Mouse (Mus musculus): ENCODE data around the gene Pik3r1. TPM values are rescaled to one million over a fixed set of nuclear protein-coding genes. Genes with fewer than 3 reads are reported as not detected.

Gene Pik3r1
- total RNA-seq, 1 experiment = 7.3 TPM

GRCm38 (mm10) chr13:101699742-101700141 is 68.3 kb downstream of the Pik3r1 start:
- no peak for DNase-seq (ENCODE audit: low read depth, low spot score)
- Histone ChIP-seq H3K27ac (ENCODE audit: insufficient read depth, low read depth, low read length, poor library complexity, severe bottlenecking) (no peak overlapping the region), H3K4me3 (ENCODE audit: insufficient read depth in 1 of 2, low read depth in 1 of 2, low read length in 2 of 2, poor library complexity in 1 of 2, severe bottlenecking in 1 of 2) (no peak overlapping the region), H3K9ac (ENCODE audit: insufficient read depth, low read depth, low read length, poor library complexity, severe bottlenecking) (no peak overlapping the region), H3K36me3 (ENCODE audit: control insufficient read depth, insufficient read depth, low read length, poor library complexity, severe bottlenecking) (peaks cover 4% of the 10 kb centered on the region), H3K9me3 (ENCODE audit: control insufficient read depth, insufficient read depth, low read depth, low read length) (no peaks in the 10 kb centered on the region), H3K4me1 (ENCODE audit: control insufficient read depth in 2 of 2, insufficient read depth in 2 of 2, low read length in 2 of 2, poor library complexity in 1 of 2) (peaks cover 0 to 5% of the 10 kb centered on the region in 2 experiments; a peak in 1 of 4 replicates)
- TF ChIP-seq MAFK (IDR thresholded peaks at IDR 0.05; ENCODE audit: insufficient read depth, low read depth, low read length) (no peak), HCFC1 (IDR thresholded peaks at IDR 0.05; ENCODE audit: borderline replicate concordance, insufficient read depth, low read length) (no peak), ZNF384 (IDR thresholded peaks at IDR 0.05; ENCODE audit: low read depth, low read length) (no peak), CHD2 (IDR thresholded peaks at IDR 0.05; ENCODE audit: low read depth, low read length) (no peak), ZC3H11A (IDR thresholded peaks at IDR 0.05; ENCODE audit: borderline replicate concordance, low read depth, low read length) (no peak)
- in situ Hi-C loops (cut with MboI; ENCODE audit: low sequenced_read_pairs in 2 of 2, unreplicated experiment in 2 of 2) = no loop called here

- Histone ChIP-seq H3K27ac (ENCODE audit: insufficient read depth, low read depth, low read length, poor library complexity, severe bottlenecking) (no peak overlapping the region), H3K9ac (ENCODE audit: insufficient read depth, low read depth, low read length, poor library complexity, severe bottlenecking) (no peak overlapping the region), H3K9me3 (ENCODE audit: control insufficient read depth, insufficient read depth, low read depth, low read length) (no peaks in the 10 kb centered on the region), H3K4me3 (ENCODE audit: insufficient read depth in 1 of 2, low read depth in 1 of 2, low read length in 2 of 2, poor library complexity in 1 of 2, severe bottlenecking in 1 of 2) (no peak overlapping the region), H3K4me1 (ENCODE audit: control insufficient read depth in 2 of 2, insufficient read depth in 2 of 2, low read length in 2 of 2, poor library complexity in 1 of 2) (peaks cover 0 to 7% of the 10 kb centered on the region in 2 experiments; a peak in 1 of 4 replicates), H3K36me3 (ENCODE audit: control insufficient read depth, insufficient read depth, low read length, poor library complexity, severe bottlenecking) (peaks cover 4% of the 10 kb centered on the region)
- in situ Hi-C loops (cut with MboI; ENCODE audit: low sequenced_read_pairs in 2 of 2, unreplicated experiment in 2 of 2) = no loop called here
- DNase-seq (ENCODE audit: low read depth, low spot score) = no peak
- TF ChIP-seq HCFC1 (IDR thresholded peaks at IDR 0.05; ENCODE audit: borderline replicate concordance, insufficient read depth, low read length) (no peak), ZC3H11A (IDR thresholded peaks at IDR 0.05; ENCODE audit: borderline replicate concordance, low read depth, low read length) (no peak), MAFK (IDR thresholded peaks at IDR 0.05; ENCODE audit: insufficient read depth, low read depth, low read length) (no peak), CHD2 (IDR thresholded peaks at IDR 0.05; ENCODE audit: low read depth, low read length) (no peak), ZNF384 (IDR thresholded peaks at IDR 0.05; ENCODE audit: low read depth, low read length) (no peak)
Observed at GRCm38 (mm10) chr13:101697966-101698365, 70.1 kb downstream of the Pik3r1 start.

- H3K36me3 ChIP-seq (ENCODE audit: control insufficient read depth, insufficient read depth, low read length, poor library complexity, severe bottlenecking) = peaks cover 2% of the 10 kb centered on the region
- no peak for DNase-seq (ENCODE audit: low read depth, low spot score)
- no peak overlapping the region for H3K4me3 ChIP-seq (ENCODE audit: insufficient read depth in 1 of 2, low read depth in 1 of 2, low read length in 2 of 2, poor library complexity in 1 of 2, severe bottlenecking in 1 of 2)
- TF ChIP-seq ZC3H11A (IDR thresholded peaks at IDR 0.05; ENCODE audit: borderline replicate concordance, low read depth, low read length) (no peak), HCFC1 (IDR thresholded peaks at IDR 0.05; ENCODE audit: borderline replicate concordance, insufficient read depth, low read length) (no peak), ZNF384 (IDR thresholded peaks at IDR 0.05; ENCODE audit: low read depth, low read length) (no peak), CHD2 (IDR thresholded peaks at IDR 0.05; ENCODE audit: low read depth, low read length) (no peak), MAFK (IDR thresholded peaks at IDR 0.05; ENCODE audit: insufficient read depth, low read depth, low read length) (no peak)
- no peak overlapping the region for H3K27ac ChIP-seq (ENCODE audit: insufficient read depth, low read depth, low read length, poor library complexity, severe bottlenecking)
- H3K9ac ChIP-seq (ENCODE audit: insufficient read depth, low read depth, low read length, poor library complexity, severe bottlenecking) = no peak overlapping the region
- H3K9me3 ChIP-seq (ENCODE audit: control insufficient read depth, insufficient read depth, low read depth, low read length) = no peaks in the 10 kb centered on the region
- in situ Hi-C loops (cut with MboI; ENCODE audit: low sequenced_read_pairs in 2 of 2, unreplicated experiment in 2 of 2) = no loop called here
- H3K4me1 ChIP-seq (ENCODE audit: control insufficient read depth in 2 of 2, insufficient read depth in 2 of 2, low read length in 2 of 2, poor library complexity in 1 of 2) = peaks cover 0 to 7% of the 10 kb centered on the region in 2 experiments; a peak in 1 of 4 replicates
Observed at GRCm38 (mm10) chr13:101697461-101697860, 70.6 kb downstream of the Pik3r1 start.

- no peak for DNase-seq (ENCODE audit: low read depth, low spot score)
- in situ Hi-C loops (cut with MboI; ENCODE audit: low sequenced_read_pairs in 2 of 2, unreplicated experiment in 2 of 2) = no loop called here
- Histone ChIP-seq H3K4me3 (ENCODE audit: insufficient read depth in 1 of 2, low read depth in 1 of 2, low read length in 2 of 2, poor library complexity in 1 of 2, severe bottlenecking in 1 of 2) (no peak overlapping the region), H3K36me3 (ENCODE audit: control insufficient read depth, insufficient read depth, low read length, poor library complexity, severe bottlenecking) (no peaks in the 10 kb centered on the region), H3K27ac (ENCODE audit: insufficient read depth, low read depth, low read length, poor library complexity, severe bottlenecking) (no peak overlapping the region), H3K9ac (ENCODE audit: insufficient read depth, low read depth, low read length, poor library complexity, severe bottlenecking) (no peak overlapping the region), H3K4me1 (ENCODE audit: control insufficient read depth in 2 of 2, insufficient read depth in 2 of 2, low read length in 2 of 2, poor library complexity in 1 of 2) (peaks cover 0 to 7% of the 10 kb centered on the region in 2 experiments; a peak in 1 of 4 replicates), H3K9me3 (ENCODE audit: control insufficient read depth, insufficient read depth, low read depth, low read length) (no peaks in the 10 kb centered on the region)
- TF ChIP-seq HCFC1 (IDR thresholded peaks at IDR 0.05; ENCODE audit: borderline replicate concordance, insufficient read depth, low read length) (no peak), MAFK (IDR thresholded peaks at IDR 0.05; ENCODE audit: insufficient read depth, low read depth, low read length) (no peak), ZNF384 (IDR thresholded peaks at IDR 0.05; ENCODE audit: low read depth, low read length) (no peak), ZC3H11A (IDR thresholded peaks at IDR 0.05; ENCODE audit: borderline replicate concordance, low read depth, low read length) (no peak), CHD2 (IDR thresholded peaks at IDR 0.05; ENCODE audit: low read depth, low read length) (no peak)
Observed at GRCm38 (mm10) chr13:101696827-101697226, 71.2 kb downstream of the Pik3r1 start.

Measured in ES-E14 (cell line).